Mouse (Mus musculus) embryo, embryonic 11.5 days (tissue): ENCODE data around the gene Urb1.
"Not testable (repeated sequence)": the region's sequence is repeated elsewhere in the genome, so short reads cannot be mapped to it uniquely, and the experiment has no call there.

Experiments used
- DNase-seq: peaks from one replicate; pipeline ENCODE4 v3.0.0-alpha.2; 2012; ENCODE audit warnings: low read depth, low spot score

The Urb1 gene

DNA sequence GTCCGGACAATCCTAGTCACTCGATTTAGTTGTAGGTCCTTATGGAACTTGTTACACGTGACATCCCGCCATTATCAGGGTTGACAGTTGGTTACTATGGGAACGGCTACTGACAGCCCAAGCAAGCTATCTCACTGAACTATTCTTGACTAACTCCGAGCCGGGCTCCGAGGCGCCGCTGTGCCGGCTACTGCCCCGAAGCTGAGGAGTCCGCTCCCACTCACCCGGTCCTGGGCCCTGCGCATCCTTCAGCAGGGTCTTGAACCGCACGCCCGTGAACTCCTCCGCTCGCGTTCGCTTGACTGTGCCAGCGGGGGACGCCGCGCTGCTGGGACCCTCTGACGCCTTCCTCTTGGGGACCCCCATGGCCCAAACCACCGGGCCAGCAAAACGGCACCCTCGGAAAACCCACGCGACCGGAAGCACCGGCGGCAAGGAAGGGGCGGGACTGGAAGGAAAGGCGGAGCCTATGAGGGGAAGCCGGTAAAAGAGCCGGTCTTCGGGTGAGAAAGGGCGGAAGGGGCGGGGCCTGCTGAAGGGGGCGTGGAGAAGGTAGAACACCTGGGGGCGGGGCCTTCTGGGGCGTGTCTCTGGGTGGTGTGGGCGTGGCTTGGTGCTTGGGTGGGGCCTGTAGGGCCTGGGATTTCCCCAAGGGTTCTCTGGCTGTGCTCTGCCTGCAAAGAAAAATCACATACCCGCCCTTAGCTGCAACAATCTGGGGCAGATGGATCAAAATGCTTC, at the start of gene Urb1:
TSS of gene Urb1 (minus strand) at position 439 of the 741 bp plus-strand sequence.
- peak; percentile 88 for DNase-seq

DNA sequence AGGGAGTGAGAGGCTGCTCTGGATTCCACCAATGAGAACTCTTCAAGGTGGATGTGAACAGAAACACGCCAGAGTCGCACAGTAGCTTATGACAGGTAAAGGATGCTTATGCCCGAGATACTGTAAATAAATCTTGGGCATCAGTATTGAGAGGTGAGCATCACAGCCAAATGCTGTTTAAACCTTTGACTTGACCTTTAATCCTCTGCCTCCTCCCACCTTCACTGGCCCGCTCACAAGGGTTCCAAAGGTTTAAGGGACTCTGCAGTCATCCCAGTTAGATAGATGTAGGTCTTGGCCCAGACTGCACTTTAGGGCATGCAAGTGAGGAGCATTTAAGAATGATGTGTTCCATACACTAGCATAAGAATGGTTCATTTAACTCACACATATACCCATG, 48.0 kb upstream of the Urb1 start:
- no peak for DNase-seq

DNA sequence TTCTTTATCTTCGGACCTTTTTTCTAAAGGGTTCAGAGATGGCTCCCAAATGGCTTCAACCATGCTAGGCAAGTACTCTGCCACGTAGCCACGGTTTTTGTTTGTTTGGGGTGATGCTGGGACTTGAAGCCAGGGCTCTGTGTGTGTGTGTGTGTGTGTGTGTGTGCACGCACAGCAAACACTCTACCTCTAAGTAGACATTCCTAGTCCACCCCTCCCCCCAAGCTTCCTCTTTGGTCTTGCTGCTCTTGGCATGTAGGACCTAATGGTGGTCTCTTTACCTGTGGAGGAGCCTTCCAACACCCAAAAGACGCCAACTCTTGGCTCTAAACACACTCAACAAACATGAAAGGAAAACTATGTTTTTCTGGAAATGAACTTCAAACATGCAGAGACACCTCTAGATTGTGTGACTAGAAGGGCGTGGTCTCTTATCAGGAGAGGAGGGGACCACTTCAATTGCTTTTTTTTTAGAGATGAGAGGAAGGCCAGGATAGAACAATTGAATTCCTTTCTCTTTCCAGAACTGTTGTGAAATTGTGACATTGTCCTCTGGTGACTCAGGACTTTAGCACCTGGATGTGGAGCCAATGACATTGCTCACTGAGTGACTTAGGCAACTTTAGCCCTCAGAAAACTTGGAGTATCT, 46.5 kb upstream of the Urb1 start:
- DNase-seq, result no peak

DNA sequence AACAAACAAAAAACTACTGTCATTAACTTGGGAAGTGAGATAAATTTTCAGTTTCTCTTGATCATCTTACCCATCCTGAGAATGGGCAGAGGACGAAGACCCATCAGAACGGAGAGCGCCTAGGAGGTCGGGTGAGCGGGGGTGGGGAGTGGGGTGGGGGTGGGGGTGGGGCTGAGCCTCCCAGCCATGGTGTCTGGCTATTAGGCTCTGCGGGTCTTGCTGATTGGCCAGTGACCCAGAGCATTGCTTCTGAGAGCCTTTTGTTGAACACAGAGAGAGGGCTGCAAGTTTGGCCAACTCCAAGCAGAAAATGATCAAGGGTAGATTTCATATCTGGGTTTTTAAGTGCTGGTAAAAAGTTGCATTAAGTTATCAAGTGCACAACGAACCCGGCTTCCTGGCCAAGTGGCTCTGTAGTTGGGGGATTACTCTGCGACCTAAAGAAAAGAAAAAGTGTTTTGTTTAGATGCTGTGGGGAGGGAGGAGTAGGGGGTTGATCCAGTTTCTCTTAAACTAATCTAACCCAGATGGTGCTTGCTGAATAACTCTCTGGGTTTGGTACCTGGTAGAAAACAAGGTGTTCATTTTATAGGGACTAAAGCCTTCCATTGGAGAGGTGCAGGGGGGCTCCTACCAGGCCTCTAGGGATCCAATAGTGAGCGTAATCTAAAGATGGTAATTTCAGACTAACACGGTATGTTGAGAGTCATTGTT, 41.6 kb upstream of the Urb1 start:
- no peak for DNase-seq

DNA sequence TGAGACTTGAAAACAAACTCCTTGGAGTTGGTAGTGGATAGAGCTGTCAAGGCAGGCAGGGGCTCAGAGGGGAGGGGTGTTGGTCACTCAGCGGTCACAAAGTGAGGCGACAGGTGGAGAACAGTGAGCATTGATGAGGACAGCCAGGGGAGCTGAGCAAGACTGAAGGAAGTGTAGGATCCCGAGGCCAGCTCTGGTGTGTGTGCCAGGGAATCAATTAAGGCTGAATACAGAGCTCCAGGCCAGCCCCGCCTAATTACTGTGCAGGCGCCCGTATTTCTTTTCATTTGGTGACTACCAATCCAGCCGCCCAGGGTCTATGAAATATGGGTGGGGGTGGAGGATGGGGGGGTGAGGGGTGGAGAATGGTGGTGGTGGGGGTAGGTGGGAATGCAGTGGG, 40.7 kb upstream of the Urb1 start:
- no peak for DNase-seq

DNA sequence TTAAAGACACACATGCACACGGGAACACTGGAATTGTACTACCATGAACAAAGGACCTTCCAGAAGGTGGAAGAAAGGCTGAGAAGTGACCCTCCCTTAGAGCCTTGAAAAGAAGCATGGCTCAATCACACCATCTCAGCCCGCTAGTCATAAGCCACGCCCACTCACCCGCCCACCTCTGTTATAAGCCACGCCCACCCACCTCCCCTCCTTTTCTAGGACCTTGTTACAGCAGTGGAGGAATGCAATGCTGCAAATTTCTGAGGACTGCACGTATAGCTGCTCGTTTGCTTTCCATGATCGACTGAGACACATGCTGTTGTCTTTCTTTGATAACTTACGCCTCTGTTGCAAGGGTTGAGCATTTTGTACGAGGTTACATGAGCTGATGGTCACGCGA, 39.0 kb upstream of the Urb1 start:
- no peak for DNase-seq

DNA sequence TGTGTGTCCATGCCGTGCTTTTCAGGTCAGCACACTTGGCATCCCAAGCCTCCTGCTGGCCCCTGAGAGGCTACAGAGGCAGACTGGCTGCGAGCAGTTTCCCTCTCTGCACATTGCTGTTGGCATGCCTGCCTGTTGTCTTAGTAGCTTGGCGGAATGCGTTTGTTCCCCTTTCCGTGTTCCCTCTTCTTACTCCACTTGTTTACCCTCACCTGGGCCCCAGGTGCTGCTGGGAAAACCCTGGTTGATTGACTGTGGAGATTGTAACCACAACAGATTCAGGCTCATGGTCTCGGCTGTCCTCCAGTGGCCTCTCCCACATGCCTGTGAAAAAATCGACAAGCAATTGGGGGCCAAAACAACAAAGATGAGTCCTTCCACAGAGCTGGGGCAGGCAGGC, 38.5 kb upstream of the Urb1 start:
- no peak for DNase-seq

DNA sequence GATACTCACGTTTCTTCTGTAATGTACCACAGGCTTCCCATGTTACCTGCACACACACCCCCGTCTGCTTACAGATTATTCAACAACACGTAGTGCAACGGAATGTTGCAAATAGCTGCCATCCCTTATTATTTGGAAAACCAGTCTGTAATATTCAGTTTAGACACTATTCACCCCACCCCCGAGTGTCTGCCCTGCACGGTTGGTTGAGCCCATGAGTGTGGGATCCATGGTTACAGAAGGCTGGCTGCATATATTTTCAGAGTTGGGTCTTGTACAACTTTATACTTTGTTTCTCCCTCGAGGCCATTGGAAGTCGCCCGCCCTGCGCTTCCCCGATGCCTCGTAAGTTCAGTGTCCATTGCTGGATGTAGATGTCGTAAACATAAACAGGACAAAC, 35.4 kb upstream of the Urb1 start:
- DNase-seq, result no peak

DNA sequence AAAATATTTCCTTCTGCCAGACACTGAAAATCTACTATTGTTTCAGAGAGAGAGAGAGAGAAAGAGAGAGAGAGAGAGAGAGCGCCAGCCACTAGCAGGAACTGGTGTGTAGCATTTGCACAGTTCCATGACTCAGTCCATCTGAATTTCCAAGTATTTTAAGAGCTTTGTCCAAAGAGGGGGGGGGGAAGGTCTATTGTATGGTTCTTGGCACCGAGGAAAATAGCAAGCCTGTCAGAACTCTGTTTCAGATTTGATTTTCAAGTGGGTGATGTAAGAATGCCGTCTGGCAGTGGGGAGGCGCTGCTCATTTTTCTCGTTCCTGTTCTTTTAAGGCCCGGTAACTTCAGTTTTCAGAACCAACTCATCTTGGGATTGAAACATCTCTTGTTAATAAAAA, 34.8 kb upstream of the Urb1 start:
- no peak for DNase-seq

DNA sequence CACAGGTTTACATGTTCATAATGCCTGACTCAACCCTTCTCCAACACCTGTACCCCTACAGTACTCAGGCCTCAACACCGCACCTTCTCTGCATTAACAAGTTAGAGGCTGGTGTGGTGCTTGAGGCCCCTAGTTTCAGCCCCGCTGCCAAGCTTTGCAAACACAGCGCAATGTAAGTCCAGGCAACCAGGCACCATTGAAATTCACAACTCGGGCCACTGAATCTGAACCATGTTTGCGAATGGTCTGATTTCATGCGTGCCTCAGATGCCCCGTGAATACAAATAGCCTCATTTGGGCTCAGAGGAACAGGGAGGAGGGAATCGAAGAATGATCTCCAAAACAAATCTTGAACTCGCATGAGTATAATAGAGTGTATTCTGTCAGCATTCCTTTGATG, 32.0 kb upstream of the Urb1 start:
- no peak for DNase-seq

DNA sequence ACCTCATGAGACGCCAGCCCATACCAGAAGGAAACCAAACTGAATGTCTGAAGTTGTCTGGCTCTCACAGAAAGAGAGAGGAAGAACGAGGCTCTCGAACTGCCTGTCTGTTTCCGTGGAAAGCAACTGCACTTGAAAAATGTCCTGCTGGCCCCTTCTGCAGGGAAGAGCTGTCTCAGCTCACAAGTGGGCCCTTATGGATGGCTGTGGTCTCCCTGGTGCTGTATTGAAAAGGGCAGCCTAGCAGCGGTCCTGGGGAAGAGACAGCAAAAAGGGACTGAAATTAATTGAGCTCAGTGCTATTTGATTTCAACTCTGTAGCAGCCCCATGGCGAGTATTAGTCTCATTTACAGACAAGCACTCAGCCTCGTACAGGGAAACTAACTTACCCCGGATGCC, 27.2 kb upstream of the Urb1 start:
- no peak for DNase-seq

DNA sequence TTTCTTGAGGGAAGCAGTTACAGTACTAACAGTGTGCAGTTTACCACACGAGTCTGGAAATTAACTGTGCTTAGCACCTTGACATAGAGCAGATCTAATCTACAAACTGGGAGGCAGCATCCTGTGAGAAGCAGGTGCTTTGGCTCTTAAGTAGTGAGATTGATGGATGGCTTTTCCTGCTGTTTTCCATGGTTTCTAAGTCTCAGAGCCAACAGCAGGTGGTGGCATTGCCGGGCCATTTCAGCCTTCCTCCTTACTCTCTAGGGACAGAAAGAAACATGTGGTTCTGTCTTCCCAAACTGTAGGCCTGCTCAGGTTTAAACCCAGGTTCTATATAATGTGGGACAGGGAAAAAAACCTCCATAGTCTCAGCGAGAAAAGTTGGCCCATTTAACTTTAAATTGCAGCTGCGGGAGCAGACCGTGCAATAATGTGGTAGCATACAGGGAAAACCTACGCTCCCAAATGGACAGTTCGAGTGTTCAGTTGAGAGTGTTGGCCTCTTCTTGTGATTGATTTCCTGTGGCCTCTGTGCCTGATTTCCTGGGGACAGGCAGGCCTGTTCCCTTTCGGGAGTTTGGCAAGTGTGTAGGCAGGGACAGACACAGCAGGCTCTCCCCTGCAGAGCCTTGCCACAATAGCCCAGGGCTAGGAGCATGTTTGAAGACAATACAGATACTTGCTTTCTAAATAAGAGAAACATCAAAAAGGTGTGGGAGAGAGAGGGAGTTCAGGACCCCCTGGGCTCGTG, 23.0 kb upstream of the Urb1 start:
- DNase-seq, result no peak

DNA sequence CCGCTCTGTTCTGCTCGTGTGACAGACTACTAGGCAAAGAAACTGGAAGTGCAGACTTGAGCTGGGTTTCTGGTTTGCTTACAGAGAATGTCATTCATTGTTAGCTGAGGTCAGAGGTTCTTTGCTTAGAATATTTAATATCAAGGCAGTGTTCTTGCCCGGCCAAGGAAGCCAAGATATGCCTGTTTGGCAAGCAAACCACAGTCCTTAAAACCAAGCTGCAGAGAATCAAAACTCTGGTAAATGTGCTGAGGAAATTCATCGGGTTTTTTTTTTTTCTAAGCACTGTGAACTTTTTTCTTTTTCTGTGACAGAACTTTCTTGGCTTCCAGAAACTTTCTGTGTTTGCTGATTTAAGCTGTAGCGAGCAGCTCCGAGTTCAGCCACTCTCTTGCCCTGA, 22.3 kb upstream of the Urb1 start:
- no peak for DNase-seq

DNA sequence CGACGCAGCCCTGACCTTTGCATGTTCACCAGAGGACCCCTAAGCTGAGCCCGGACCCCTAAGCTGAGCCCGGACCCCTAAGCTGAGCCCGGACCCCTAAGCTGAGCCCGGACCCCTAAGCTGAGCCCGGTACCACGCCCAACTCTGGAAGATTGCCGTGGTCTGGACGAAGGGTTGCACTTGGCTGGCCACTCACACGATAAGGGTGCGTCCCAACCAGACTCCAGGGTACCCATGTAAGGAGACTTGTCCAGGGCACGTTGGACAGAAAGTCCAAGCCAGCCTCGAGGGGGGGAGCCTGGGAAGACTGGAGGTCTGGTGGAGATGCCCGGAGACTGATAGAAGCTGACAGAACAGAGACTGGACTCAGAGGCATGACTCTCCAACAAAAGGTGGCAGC, 21.5 kb upstream of the Urb1 start:
- DNase-seq, result no peak

DNA sequence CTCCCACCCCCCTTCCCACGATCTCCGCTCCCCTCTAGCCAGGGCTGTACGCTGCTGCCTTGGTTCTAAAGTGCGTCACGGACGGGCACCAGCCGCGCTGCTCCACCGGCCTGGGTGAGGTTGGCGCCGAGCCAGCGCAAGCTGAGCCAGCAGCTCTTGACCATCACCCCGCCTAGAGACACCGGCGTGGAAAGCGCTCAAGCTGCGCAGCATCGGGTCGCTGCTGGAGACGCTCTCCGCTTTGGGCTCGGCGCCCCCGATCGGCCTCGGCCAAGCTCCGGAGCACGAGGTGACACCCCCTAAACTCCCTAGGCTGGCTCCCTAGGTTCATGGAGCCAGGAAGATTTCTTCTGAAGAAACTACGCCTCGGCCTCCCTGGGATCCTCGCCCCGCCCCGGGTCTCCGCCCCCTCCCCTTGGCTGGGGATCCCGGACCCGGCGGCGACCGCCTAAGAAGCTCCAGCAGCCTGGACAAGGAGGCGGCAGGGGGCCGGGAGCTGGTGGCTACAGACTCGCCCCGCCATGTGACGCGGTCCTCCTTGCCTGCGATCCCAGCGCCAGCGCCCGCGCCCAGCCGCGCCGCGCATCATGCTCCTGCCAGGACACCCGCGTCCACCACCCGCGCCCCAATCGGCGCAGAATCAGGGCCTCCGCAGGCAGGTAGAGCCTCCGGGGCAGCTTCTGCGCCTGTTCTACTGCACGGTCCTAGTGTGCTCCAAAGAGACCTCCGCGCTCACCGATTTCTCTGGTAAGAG, 20.6 kb upstream of the Urb1 start:
- no peak for DNase-seq

DNA sequence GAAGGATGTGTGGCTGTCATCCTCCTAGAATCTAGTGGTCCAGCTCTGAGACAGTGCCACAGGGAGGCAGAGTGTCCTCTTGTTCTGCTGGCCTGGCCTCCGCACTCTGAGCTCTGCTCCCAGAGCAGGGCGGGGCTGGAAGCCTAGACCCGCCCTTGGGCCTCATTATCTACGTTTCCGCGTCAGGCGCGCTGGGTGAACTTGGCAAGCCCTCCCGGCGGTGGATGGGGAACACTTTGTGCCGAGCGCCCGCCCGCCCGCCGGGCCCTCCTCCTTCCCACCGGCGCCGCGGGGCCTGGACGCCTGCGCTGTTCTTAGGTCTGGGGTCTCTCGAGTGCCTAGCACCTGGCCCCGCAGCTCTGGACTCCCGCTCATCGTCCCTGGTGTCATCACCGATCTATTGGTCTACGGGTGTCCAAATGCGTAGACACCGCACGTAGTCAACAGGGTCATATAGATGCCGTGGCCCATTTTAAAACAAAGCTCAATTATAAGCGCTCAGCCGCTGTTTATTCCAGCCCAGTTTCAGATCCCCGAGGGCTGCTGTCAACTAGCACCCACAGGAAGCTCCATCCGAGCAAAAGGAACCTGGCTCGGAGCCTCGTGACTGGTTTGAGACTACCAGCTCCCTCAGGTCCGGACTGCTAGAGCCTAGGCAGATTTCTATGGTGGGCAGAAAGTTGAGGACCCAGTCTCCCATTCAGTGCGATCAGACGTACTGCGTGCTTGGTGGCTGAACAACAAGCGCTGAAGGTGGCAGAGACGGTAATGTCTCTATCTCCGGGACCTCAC, 19.9 kb upstream of the Urb1 start:
- DNase-seq, result no peak

DNA sequence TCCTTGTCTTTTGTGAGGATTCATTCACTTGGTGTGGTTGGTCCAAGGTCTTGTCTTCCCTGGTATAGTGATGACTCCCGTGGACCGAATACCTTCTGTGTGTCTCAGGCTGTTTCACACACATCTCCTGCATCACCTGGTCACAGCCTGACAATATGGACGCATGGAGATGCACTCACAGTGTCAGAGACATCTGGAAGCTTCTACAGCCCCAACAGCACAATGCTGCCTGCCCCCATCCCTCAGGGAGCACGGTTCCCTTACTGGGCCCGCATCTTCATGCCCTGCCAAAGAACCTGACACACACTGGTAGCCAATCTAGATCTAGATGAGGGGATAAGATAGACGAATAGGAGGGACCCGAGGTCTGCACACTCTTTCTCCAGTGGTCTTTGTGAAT, 18.9 kb upstream of the Urb1 start:
- DNase-seq, result no peak

DNA sequence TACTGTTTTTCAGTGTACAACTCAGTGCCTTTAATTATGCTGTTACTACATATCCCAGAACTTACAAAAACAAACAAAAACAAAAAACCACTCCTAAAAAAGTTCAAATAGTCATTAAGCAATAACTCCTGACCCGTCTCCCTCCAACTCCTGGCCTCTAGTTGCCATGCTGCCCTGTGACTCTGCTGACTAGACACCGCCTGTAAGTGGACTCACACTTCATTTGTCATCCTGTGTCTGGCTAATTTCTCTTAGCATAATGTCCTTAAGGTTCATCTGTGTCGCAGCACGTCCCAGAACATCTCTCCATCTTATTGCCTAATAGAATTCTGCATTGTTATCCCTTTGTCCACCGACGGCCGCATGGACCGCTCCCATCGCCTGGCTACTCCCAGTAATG, 17.3 kb upstream of the Urb1 start:
- no peak for DNase-seq

DNA sequence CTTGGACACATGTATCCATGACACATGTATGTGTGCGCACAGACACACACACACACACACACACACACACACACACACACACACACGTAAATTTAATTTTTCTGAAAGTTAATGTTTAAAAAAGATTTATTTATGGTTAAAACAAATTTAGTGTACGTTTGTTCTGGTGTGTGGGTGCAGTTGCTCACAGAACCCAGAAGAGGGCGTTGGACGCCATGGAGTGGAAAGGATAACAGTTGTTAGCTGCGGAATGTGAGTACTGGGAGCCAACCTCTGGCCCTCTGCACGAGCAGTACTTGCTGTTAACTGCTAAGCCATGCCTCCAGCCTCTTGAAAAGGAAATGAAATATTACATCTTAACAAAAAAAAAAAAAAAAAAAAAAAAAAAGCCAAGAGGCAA, 16.2 kb upstream of the Urb1 start, which contains the start of gene Eva1c:
TSS of gene Eva1c (plus strand) at position 263 of the 400 bp plus-strand sequence.
- no peak for DNase-seq

DNA sequence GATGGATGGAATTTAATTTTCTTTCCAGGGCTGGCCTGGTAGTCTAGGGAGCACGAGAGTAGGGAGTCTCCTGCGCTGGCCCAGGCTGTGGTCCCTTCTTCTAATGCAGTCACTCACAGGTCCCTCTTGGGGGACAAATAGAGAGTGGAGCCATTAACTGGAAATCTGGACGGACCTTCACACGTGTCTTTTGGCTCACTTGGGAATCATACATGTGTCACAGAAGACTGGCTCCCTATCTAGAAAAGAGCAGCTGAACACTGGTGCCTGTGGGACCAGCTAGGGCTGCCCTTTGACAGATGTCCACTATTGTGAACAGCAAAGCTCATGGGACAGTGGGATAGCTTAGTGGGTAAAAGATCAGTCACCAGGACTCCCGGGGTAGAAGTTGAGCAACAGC, 15.8 kb upstream of the Urb1 start:
- DNase-seq, result no peak

DNA sequence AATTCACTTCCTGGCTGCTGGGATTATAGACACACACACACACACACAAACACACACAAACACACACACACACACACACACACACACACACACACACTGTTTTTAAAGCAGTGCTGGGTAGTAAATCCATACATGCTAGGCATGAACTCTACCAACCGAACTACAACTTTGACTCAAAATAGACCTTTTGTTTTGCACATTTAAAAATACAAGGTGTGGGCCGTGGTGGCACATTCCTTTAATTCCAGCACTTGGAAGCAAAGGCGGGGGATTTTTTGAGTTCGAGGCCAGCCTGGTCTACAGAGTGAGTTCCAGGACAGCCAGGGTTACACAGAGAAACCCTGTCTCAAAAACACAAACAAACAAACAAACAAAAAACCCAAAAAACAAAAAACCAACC, 13.8 kb upstream of the Urb1 start:
- DNase-seq, result not testable (repeated sequence)
